Mouse (Mus musculus) heart, embryonic 13.5 days (tissue): Measurements from ENCODE around the gene Ghitm. TPM values are rescaled to one million over a fixed set of nuclear protein-coding genes. Genes with fewer than 3 reads are reported as not detected.
"Not testable (repeated sequence)": the region's sequence is repeated elsewhere in the genome, so short reads cannot be mapped to it uniquely, and the experiment has no call there.

Experiments used
- ATAC-seq: fragments of 200-750 bp; cut with Nextera tagmentation; 2 replicates; pipeline ENCODE4 v1.8.0; 2017; ENCODE audit warnings: moderate TSS enrichment; ENCODE audit not compliant: insufficient number of reproducible peaks, low FRiP score, low TSS enrichment; ENCODE audit errors: extremely low read depth
- H3K27ac ChIP-seq: fragments of 300-500 bp; sonication (generic); replicated peaks from 2 replicates; pipeline ENCODE4 v1.5.1; 2015; ENCODE audit warnings: moderate library complexity, mild to moderate bottlenecking, inconsistent platforms
- H3K27me3 ChIP-seq: fragments of 300-500 bp; sonication (generic); replicated peaks from 2 replicates; pipeline ENCODE4 v1.6.1; 2015; ENCODE audit warnings: mild to moderate bottlenecking, inconsistent platforms
- H3K36me3 ChIP-seq: fragments of 300-500 bp; sonication (generic); 2 replicates; pipeline ENCODE4 v1.6.1; 2015; ENCODE audit warnings: mild to moderate bottlenecking, inconsistent platforms
- H3K4me1 ChIP-seq: fragments of 300-500 bp; sonication (generic); 2 replicates; pipeline ENCODE4 v1.6.1; 2015; ENCODE audit warnings: inconsistent platforms
- H3K4me2 ChIP-seq: fragments of 300-500 bp; sonication (generic); 2 replicates; pipeline ENCODE4 v1.6.1; 2015; ENCODE audit warnings: inconsistent platforms, mild to moderate bottlenecking, moderate library complexity
- H3K4me3 ChIP-seq: fragments of 300-500 bp; sonication (generic); 2 replicates; pipeline ENCODE4 v1.5.1; 2015; ENCODE audit warnings: moderate library complexity, mild to moderate bottlenecking, inconsistent platforms
- H3K9ac ChIP-seq: fragments of 300-500 bp; sonication (generic); 2 replicates; pipeline ENCODE4 v1.6.1; 2015; ENCODE audit warnings: inconsistent platforms, mild to moderate bottlenecking, moderate library complexity
- H3K9me3 ChIP-seq: fragments of 300-500 bp; sonication (generic); 2 replicates; pipeline ENCODE4 v1.6.1; 2016; ENCODE audit warnings: inconsistent platforms
- WGBS: fragments of 180-500 bp; shearing (Covaris S2); methylation state at CpG from one replicate; pipeline ENCODE4 v1.1.7; 2015; ENCODE audit warnings: mixed read lengths; 5-methylcytosine and 5-hydroxymethylcytosine counted together
- polyA plus RNA-seq: library from polyadenylated mRNA; unstranded; fragments of >200 nt; fragmentation: Nextera tagmentation; extraction: Ambion mirVana; gene quantifications from 2 replicates; pipeline ENCODE4 v1.2.1, GENCODE M21; 2015

The Ghitm gene
- 328 and 348 TPM in 2 replicates for polyA plus RNA-seq

- under 1% methylated on average over 38 of the region's 38 CpGs for WGBS
- no peaks in the 10 kb centered on the region for H3K9me3 ChIP-seq
- H3K27me3 ChIP-seq: no peaks in the 10 kb centered on the region
- peak within 1 kb of the TSS; percentile 93 for H3K27ac ChIP-seq
- peak within 1 kb of the TSS; percentile 81 for H3K4me2 ChIP-seq
- H3K9ac ChIP-seq: peak within 1 kb of the TSS; percentile 96
- H3K4me3 ChIP-seq: peak within 1 kb of the TSS; percentile 97
- peaks cover 32% of the 10 kb centered on the region for H3K36me3 ChIP-seq
- ATAC-seq: peak; percentile 99
- peaks cover 12% of the 10 kb centered on the region for H3K4me1 ChIP-seq
Observed at GRCm38 (mm10) chr14:37135127-37135593, at the start of gene Ghitm. Ghitm (minus strand) TSS chr14:37135272.

DNA sequence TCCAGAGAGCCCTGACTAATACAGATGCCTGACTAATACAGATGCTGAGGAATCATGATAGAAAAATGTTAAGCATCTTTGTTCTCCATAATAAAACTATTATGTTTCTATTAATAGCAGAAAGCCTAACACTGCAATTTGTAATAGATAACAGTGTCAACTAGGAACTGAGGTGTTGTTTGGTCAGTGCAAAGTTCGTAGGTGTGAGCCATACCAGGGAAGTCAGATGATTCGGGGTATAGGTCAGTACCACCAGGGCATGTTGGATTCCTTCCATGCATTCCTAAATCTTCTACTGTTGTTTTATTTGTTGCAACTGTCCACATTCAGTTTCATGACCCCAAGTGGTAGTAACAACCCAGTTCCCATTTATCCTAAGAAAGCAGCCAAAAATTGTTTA, 49.8 kb upstream of the Ghitm start:
- H3K36me3 ChIP-seq: no peaks in the 10 kb centered on the region
- no peak overlapping the region for H3K27ac ChIP-seq
- H3K4me2 ChIP-seq: no peak overlapping the region
- 66% methylated on average over 2 of the region's 2 CpGs for WGBS
- no peak overlapping the region for H3K9ac ChIP-seq
- no peaks in the 10 kb centered on the region for H3K27me3 ChIP-seq
- no peaks in the 10 kb centered on the region for H3K4me1 ChIP-seq
- no peaks in the 10 kb centered on the region for H3K9me3 ChIP-seq
- H3K4me3 ChIP-seq: no peak overlapping the region
- no peak for ATAC-seq

- no peak for ATAC-seq
- Histone ChIP-seq H3K9ac (no peak overlapping the region), H3K9me3 (no peaks in the 10 kb centered on the region), H3K4me1 (no peaks in the 10 kb centered on the region), H3K4me2 (no peak overlapping the region), H3K27me3 (no peaks in the 10 kb centered on the region), H3K36me3 (no peaks in the 10 kb centered on the region), H3K27ac (no peak overlapping the region), H3K4me3 (no peak overlapping the region)
- WGBS: 68% methylated on average over 3 of the region's 3 CpGs
Observed at GRCm38 (mm10) chr14:37174484-37174883, 39.4 kb upstream of the Ghitm start.

GRCm38 (mm10) chr14:37165266-37165926, 30.3 kb upstream of the Ghitm start:
- Histone ChIP-seq H3K27me3 (no peaks in the 10 kb centered on the region), H3K4me2 (no peak overlapping the region), H3K9me3 (no peaks in the 10 kb centered on the region), H3K4me1 (no peaks in the 10 kb centered on the region), H3K27ac (no peak overlapping the region), H3K36me3 (no peaks in the 10 kb centered on the region), H3K9ac (no peak overlapping the region), H3K4me3 (no peak overlapping the region)
- no peak for ATAC-seq
- WGBS: 54% methylated on average over 1 of the region's 1 CpGs

GRCm38 (mm10) chr14:37164392-37165032, 29.4 kb upstream of the Ghitm start:
- Histone ChIP-seq H3K27ac (no peak overlapping the region), H3K9ac (no peak overlapping the region), H3K4me3 (no peak overlapping the region), H3K4me1 (no peaks in the 10 kb centered on the region), H3K4me2 (no peak overlapping the region), H3K9me3 (no peaks in the 10 kb centered on the region; the same call in 1 of the 2 replicates), H3K36me3 (no peaks in the 10 kb centered on the region), H3K27me3 (no peaks in the 10 kb centered on the region)
- 66% methylated on average over 4 of the region's 4 CpGs for WGBS
- ATAC-seq: no peak

DNA sequence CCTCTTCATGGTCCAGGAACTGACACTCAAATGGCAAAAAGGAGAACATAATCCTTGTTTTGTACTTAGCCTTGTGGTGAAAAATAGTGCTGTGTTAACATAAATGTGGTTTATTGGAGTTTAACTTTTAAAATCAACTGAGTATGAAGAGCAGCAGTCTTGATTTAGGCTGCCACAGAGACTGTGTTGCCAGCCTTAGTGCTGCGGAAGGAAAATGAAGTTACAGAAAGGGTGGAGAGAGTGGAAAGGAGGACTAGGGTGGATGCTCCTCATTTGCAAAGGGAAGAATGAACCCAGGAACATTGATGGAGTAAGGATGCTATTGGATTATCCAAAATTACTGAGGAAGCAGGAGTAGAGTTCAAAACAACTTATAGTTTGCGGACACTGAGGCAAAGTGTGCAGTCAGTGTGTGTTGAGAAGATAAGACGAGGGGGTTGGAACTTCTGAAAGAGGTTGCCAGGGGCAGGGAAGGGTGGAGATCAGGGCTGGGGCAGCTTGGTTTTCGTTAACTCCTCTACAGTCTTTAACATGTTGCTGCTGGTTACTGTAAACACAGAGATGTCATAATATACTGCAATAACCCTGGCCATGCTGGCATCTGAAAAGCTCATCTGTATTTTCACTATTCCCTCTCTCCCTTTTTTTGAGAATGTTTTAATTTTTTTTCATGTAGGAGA, 28.3 kb upstream of the Ghitm start:
- Histone ChIP-seq H3K27me3 (no peaks in the 10 kb centered on the region), H3K4me2 (no peak overlapping the region), H3K4me3 (no peak overlapping the region), H3K4me1 (no peaks in the 10 kb centered on the region), H3K9ac (no peak overlapping the region), H3K36me3 (no peaks in the 10 kb centered on the region), H3K27ac (no peak overlapping the region), H3K9me3 (no peaks in the 10 kb centered on the region; the same call in 1 of the 2 replicates)
- 65% methylated on average over 4 of the region's 4 CpGs for WGBS
- ATAC-seq: no peak

DNA sequence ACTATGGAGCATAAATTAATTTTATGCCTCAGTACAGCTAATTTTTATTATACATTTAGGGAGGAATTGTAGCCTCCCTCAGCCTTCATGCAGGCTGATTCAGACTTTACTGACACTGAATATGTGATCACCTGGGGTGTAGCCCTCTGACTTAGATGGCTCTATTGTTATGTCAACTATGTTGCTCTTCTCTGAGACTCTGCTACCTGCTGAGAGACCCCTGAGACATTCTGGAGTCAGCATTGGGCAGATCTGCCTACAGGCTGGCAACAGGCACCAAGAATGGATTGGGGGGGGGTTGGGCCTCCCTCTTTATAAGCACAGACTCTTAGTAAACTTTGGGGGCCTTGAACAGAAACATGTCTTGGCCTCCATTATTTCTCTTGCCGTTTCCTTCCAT, 19.3 kb upstream of the Ghitm start:
- Histone ChIP-seq H3K9ac (no peak overlapping the region), H3K4me3 (no peak overlapping the region), H3K4me1 (no peaks in the 10 kb centered on the region), H3K4me2 (no peak overlapping the region), H3K36me3 (no peaks in the 10 kb centered on the region), H3K27ac (no peak overlapping the region), H3K9me3 (peaks cover 14% of the 10 kb centered on the region), H3K27me3 (no peaks in the 10 kb centered on the region)
- ATAC-seq: no peak
- whole genome bisulfite sequencing: 64% methylated on average over 1 of the region's 1 CpGs

- Histone ChIP-seq H3K9ac (no peak overlapping the region), H3K27ac (no peak overlapping the region), H3K4me1 (peaks cover 1% of the 10 kb centered on the region), H3K4me2 (no peak overlapping the region), H3K4me3 (no peak overlapping the region), H3K9me3 (no peaks in the 10 kb centered on the region), H3K36me3 (no peaks in the 10 kb centered on the region), H3K27me3 (no peaks in the 10 kb centered on the region)
- no peak for ATAC-seq
- 65% methylated on average over 8 of the region's 8 CpGs for WGBS
Observed at GRCm38 (mm10) chr14:37139051-37139710, 4.1 kb upstream of the Ghitm start.

GRCm38 (mm10) chr14:37137596-37137995, 2.5 kb upstream of the Ghitm start:
- not testable (repeated sequence) for ATAC-seq, H3K9ac ChIP-seq, H3K9me3 ChIP-seq, H3K27me3 ChIP-seq, H3K4me2 ChIP-seq, H3K36me3 ChIP-seq, H3K4me3 ChIP-seq, H3K27ac ChIP-seq
- WGBS: 71% methylated on average over 3 of the region's 3 CpGs
- peaks cover 12% of the 10 kb centered on the region for H3K4me1 ChIP-seq

DNA sequence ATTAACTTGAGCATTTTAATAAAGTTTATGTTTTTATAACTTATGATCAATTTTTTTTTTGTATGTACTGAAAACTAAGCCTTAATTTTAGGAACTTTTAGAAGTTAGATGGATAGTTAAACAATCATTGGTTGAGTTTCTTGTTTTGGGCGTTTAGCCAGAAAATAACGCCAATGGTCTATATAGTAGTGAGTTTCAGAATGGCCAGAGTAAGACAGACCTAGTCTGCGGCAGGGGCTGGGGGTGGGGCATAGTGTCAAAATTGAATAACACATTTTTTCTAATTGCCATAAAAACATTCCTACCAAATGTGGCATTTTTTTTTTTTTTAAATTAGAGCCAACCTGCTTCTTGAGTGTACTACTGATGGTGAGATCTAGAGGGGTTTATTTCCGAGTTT, 1.0 kb upstream of the Ghitm start:
- Histone ChIP-seq H3K27ac (no peak overlapping the region), H3K9me3 (no peaks in the 10 kb centered on the region), H3K9ac (no peak overlapping the region), H3K4me2 (no peak overlapping the region), H3K4me1 (peaks cover 12% of the 10 kb centered on the region), H3K36me3 (peaks cover 23% of the 10 kb centered on the region), H3K27me3 (no peaks in the 10 kb centered on the region), H3K4me3 (no peak overlapping the region)
- ATAC-seq: no peak
- WGBS: 66% methylated on average over 4 of the region's 4 CpGs

DNA sequence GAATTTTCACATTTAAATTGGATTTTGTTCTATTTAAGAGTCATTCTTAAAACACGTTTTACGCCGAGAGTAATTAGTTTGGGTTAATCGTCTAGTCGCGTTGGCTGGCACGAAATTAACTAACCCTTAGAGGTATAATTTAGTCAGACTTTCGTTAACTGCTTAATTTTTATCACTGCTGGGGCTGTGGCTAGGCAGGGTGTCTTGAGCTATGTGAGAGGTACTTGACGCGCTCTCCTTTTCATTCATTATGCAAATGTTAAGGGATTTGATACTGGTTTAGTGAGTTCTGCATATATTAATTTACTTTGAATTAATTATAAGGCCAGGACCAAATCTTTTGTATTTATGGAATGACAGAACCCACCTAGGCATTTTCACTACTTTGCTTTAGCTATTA, 599 bp upstream of the Ghitm start:
- peaks cover 12% of the 10 kb centered on the region for H3K4me1 ChIP-seq
- no peaks in the 10 kb centered on the region for H3K9me3 ChIP-seq
- ATAC-seq: no peak
- H3K27me3 ChIP-seq: no peaks in the 10 kb centered on the region
- peak overlapping the region; percentile 81 for H3K4me2 ChIP-seq
- H3K27ac ChIP-seq: no peak overlapping the region
- peak overlapping the region; percentile 97 for H3K4me3 ChIP-seq
- 2% methylated on average over 10 of the region's 10 CpGs for WGBS
- H3K9ac ChIP-seq: peak overlapping the region; percentile 73
- H3K36me3 ChIP-seq: peaks cover 27% of the 10 kb centered on the region
